Mouse (Mus musculus) forebrain, embryonic 10.5 days (tissue): ENCODE results near the gene Mphosph10. TPM values are rescaled to one million over a fixed set of nuclear protein-coding genes. Genes with fewer than 3 reads are reported as not detected.

Source experiments
- DNase-seq: peaks from one replicate; pipeline ENCODE4 v3.0.0-alpha.2; 2017; ENCODE audit warnings: low spot score; ENCODE audit errors: extremely low spot score
- H3K27ac ChIP-seq: fragments of 300-500 bp; sonication (generic); 2 replicates; pipeline ENCODE4 v1.5.1; 2016; ENCODE audit warnings: mild to moderate bottlenecking
- H3K27me3 ChIP-seq: fragments of 300-500 bp; sonication (generic); 2 replicates; pipeline ENCODE4 v1.6.1; 2016; ENCODE audit warnings: mild to moderate bottlenecking; ENCODE audit not compliant: poor library complexity, severe bottlenecking
- H3K36me3 ChIP-seq: fragments of 300-500 bp; sonication (generic); replicated peaks from 2 replicates; pipeline ENCODE4 v1.6.1; 2016; ENCODE audit warnings: mild to moderate bottlenecking, moderate library complexity
- H3K4me1 ChIP-seq: fragments of 300-500 bp; sonication (generic); 2 replicates; pipeline ENCODE4 v1.6.1; 2016
- H3K4me3 ChIP-seq: fragments of 300-500 bp; sonication (generic); 2 replicates; pipeline ENCODE4 v1.5.1; 2016; ENCODE audit warnings: mild to moderate bottlenecking, moderate library complexity
- H3K9me3 ChIP-seq: fragments of 300-500 bp; sonication (generic); 2 replicates; pipeline ENCODE4 v1.6.1; 2016; ENCODE audit warnings: mild to moderate bottlenecking, moderate library complexity
- WGBS: fragments of 180-500 bp; shearing (Covaris S2); methylation state at CpG from one replicate; pipeline ENCODE4 v1.1.7; 2016; 5-methylcytosine and 5-hydroxymethylcytosine counted together
- polyA plus RNA-seq: library from polyadenylated mRNA; unstranded; fragments of >200 nt; fragmentation: Nextera tagmentation; extraction: Ambion mirVana; gene quantifications from 2 replicates; pipeline ENCODE4 v1.2.1, GENCODE M21; 2016

Mphosph10 gene
- polyA plus RNA-seq, 1 experiment from 2014 or later = 58.8 TPM

DNA sequence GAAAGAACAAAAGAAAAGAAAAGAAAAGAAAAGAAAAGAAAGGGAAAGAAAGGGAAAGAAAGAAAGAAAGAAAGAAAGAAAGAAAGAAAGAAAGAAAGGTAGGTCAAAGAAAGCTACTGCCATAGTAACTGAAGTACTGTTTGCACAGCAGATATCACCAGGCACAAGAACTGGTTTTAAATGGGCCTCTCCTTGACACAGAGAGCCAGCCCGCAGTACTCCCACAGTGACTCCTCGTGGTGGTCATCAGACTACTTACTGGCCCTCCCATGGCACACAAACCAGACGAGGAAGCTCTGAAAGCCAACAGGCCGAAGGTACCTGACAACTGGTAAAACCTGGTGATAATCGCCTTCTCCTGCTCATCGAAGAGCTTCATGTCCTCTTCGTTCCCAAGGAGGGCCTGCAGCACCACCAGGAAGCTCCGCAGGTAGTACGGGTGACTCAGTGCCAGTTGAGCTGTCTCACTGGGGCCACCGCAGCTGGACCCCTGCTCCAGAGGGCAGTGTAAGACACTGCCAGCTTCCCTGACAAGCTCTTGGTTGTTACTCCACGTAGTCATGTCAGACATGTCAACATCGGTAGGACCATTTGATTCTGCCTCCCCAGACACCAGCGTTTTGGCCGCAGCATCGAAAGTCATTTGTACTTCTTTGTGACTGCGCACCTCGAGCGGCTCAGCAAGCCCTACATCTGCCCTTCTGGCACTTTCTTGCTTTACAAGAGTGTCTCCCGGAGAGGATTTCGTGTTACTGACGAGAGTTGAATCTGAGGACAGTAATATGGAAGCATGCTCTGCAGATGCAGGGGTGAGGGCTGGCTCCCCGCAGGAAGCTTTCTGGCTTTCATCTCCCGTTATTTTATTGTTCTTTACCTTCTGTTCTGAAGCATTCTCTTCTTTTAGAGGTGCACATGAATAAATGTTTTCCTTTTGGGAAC, 19.9 kb downstream of the Mphosph10 start:
- Histone ChIP-seq H3K36me3 (peaks cover 71% of the 10 kb centered on the region), H3K27me3 (no peaks in the 10 kb centered on the region), H3K4me3 (peak overlapping the region; percentile 72; the same call in 1 of the 2 replicates), H3K4me1 (peaks cover 14% of the 10 kb centered on the region), H3K27ac (no peak overlapping the region), H3K9me3 (no peaks in the 10 kb centered on the region)
- DNase-seq = no peak
- WGBS = 91% methylated on average over 23 of the region's 23 CpGs

DNA sequence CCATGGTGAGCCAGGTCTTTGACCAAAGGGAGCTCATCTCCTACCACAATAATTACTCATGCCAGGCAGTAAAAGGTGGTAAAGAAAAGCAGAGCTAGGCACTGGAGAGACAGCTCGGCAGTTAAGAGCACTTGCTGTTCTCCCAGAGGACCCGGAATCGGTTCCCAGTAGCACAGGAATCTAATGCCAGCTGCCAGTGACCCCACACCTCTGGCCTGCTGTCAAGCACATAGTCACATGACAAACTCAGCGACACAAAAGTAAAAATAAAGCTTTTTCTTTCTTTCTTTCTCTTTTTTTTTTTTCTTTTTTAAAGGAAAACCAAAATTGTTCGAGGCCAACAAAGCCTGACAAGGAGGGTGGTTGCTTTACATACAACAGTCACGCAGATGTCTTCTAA, 22.2 kb downstream of the Mphosph10 start:
- no peak overlapping the region for H3K4me3 ChIP-seq
- no peak for DNase-seq
- no peaks in the 10 kb centered on the region for H3K9me3 ChIP-seq
- H3K27me3 ChIP-seq = no peaks in the 10 kb centered on the region
- peaks cover 14% of the 10 kb centered on the region for H3K4me1 ChIP-seq
- H3K36me3 ChIP-seq = peaks cover 70% of the 10 kb centered on the region
- WGBS = 97% methylated on average over 6 of the region's 6 CpGs
- H3K27ac ChIP-seq = no peak overlapping the region

DNA sequence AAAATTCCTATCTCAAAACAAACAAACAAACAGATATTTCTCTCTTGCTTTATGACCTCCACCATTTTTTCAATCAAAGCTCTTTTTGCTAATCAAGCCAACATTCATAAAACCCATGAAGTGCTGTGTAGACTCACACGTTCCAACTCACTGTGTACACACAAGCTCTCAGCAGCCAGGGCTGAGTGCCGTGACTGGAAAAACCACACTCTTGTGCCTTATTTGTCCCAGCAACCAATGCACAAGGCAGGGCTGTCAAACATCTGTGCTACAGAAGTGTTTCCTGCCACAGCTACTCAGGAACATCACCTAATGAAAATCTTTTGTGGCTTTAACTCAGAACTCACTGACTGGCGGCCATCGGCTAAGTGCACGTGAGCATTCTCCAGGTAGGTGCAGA, 26.2 kb downstream of the Mphosph10 start:
- no peaks in the 10 kb centered on the region for H3K27me3 ChIP-seq
- no peak overlapping the region for H3K4me3 ChIP-seq
- no peak overlapping the region for H3K27ac ChIP-seq
- no peak for DNase-seq
- H3K36me3 ChIP-seq = peaks cover 96% of the 10 kb centered on the region
- WGBS = 97% methylated on average over 5 of the region's 5 CpGs
- H3K4me1 ChIP-seq = 0 out of 2 replicates have a peak, but pooled peaks cover under 1% of the 10 kb centered on the region
- no peaks in the 10 kb centered on the region for H3K9me3 ChIP-seq

DNA sequence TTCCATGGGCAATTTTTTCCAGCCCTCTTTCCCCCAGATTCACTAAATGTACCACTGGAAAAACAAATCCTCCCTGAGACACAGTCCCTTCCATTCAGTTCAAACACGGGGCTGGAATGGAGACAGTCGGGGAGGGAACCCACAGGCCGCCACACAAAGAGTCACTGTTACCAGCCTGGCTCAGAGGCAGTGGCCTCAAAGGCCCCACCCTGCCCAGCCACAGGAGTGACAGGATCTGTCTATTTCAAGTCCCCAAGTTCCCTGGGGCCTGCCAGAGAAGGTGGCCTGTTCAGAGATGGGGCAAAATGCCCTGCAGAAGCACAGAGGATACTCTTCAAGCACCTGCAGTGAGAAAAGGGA, 31.5 kb downstream of the Mphosph10 start:
- peaks cover 90% of the 10 kb centered on the region for H3K36me3 ChIP-seq
- H3K9me3 ChIP-seq = no peaks in the 10 kb centered on the region
- H3K4me1 ChIP-seq = 0 out of 2 replicates have a peak, but pooled peaks cover 4% of the 10 kb centered on the region
- no peaks in the 10 kb centered on the region for H3K27me3 ChIP-seq
- no peak overlapping the region for H3K4me3 ChIP-seq
- 53% methylated on average over 3 of the region's 3 CpGs for WGBS
- H3K27ac ChIP-seq = no peak overlapping the region
- no peak for DNase-seq

DNA sequence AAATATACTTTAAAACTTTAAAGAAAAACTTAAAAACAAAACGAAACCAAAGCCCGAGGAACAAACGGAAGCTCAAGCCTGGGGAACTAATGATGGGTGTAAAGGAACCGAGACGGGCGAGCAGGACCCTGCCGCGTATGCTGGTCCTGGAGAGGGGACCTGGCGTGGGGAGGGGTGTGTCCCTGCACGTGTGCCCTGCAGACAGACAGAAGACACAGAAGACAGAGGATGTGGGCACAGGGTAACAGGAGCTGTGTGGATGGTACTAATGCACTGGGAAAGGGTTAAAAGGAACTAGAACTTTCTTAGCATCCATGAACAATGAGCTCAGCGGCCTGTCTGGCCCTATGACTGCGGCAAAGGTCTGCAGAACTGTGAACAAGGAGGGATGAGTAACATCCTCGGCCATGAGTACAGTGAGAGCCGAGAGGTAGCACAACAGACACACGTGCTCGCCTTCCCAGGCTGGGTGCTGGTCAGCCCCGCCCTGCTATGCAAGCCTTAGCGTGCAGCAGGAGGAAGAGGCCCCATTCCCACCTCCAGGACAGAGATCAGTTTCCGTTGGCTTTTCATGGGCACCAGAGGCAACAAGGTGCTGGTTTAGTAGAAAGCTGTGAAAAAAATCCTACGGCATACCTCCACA, 32.0 kb downstream of the Mphosph10 start:
- 0 out of 2 replicates have a peak, but pooled peaks cover 4% of the 10 kb centered on the region for H3K4me1 ChIP-seq
- no peaks in the 10 kb centered on the region for H3K9me3 ChIP-seq
- WGBS = 90% methylated on average over 20 of the region's 20 CpGs
- no peak overlapping the region for H3K4me3 ChIP-seq
- H3K27ac ChIP-seq = no peak overlapping the region
- peaks cover 91% of the 10 kb centered on the region for H3K36me3 ChIP-seq
- H3K27me3 ChIP-seq = no peaks in the 10 kb centered on the region
- DNase-seq = no peak

DNA sequence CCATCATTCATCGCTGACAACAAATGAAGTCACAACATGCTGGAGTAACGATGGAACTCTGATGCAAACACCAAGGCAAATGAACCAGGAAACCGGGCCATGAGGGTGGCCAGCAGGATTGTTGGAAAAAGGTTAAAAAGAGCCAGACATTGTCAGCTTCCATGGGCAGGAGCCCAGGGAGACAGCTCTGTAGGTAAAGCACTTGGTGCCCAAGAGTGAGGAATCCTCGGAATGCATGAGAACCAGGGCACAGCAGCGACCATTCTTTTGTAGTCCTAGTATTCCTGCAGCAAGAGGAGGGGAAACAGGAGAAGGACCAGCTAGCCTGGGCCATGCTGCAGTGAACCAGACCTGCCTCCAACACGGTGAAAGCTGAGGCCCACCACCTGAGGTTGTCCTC, 33.4 kb downstream of the Mphosph10 start:
- no peak overlapping the region for H3K27ac ChIP-seq
- H3K4me3 ChIP-seq = no peak overlapping the region
- H3K27me3 ChIP-seq = no peaks in the 10 kb centered on the region
- peaks cover 89% of the 10 kb centered on the region for H3K36me3 ChIP-seq
- DNase-seq = no peak
- H3K4me1 ChIP-seq = peaks cover 16% of the 10 kb centered on the region
- no peaks in the 10 kb centered on the region for H3K9me3 ChIP-seq
- WGBS = 94% methylated on average over 6 of the region's 6 CpGs

DNA sequence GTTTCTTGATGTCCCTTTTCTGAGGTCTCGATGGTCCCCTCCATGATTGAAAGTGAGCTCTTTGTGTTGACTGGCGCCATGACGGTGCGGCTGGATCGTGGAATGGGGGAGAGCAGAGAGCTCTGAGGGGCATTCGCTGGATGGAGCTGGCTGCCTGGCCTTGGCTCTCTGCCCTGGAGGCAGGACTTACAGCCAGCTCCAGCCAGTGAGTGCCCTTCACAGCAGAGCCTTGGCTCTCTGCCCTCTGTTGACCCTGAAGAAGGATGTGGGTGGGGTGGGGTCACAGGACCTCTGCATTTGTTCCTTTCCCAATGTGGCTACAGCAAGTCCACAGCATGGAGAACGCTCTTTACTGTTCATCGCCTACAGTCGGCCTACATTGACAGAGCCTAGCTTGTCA, 34.7 kb downstream of the Mphosph10 start:
- Histone ChIP-seq H3K9me3 (no peaks in the 10 kb centered on the region), H3K27me3 (no peaks in the 10 kb centered on the region), H3K4me3 (no peak overlapping the region), H3K36me3 (peaks cover 89% of the 10 kb centered on the region), H3K4me1 (peaks cover 16% of the 10 kb centered on the region), H3K27ac (no peak overlapping the region)
- WGBS = 92% methylated on average over 9 of the region's 9 CpGs
- DNase-seq = no peak

DNA sequence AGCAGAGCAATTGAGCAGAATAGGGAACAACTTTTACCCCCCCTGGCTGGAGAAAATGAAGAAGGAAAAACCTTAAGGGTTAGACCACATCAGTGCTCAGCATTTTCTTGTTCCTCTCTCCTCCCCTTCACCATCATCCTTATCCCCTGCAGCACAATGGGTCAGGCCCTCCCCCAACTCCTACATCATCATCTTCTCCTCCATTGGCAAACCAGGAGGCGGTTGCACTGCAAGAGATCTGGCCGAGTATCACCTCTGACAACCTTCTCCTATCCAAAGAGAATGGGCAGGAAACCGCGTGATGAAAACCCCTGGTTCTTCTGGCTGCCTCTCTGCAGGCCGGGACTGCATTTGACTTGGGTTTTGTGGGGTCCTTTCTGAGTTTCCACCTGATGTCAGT, 35.4 kb downstream of the Mphosph10 start:
- 93% methylated on average over 5 of the region's 5 CpGs for WGBS
- H3K4me1 ChIP-seq = peaks cover 16% of the 10 kb centered on the region
- no peak overlapping the region for H3K27ac ChIP-seq
- no peaks in the 10 kb centered on the region for H3K9me3 ChIP-seq
- no peaks in the 10 kb centered on the region for H3K27me3 ChIP-seq
- H3K4me3 ChIP-seq = no peak overlapping the region
- peaks cover 87% of the 10 kb centered on the region for H3K36me3 ChIP-seq
- no peak for DNase-seq

DNA sequence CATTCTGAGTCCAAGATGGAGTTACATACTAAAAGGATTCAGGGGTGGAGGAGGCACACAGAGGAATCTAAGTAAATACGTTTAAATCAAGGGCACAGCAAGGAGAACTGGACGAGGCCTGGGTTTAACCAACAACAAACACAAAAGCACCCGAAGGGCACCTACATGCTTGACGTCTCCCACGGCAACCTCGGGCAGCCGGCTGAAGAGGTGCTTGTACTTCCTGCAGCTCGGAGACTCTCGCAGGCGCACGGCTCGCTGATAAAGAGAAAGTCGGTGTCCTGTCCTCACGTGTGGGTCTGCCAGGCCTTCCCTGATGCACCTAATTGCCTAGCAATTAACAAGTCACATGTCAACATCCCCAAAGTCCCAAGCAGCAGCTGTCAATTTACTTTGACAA, 37.9 kb downstream of the Mphosph10 start:
- DNase-seq = no peak
- no peaks in the 10 kb centered on the region for H3K27me3 ChIP-seq
- H3K9me3 ChIP-seq = no peaks in the 10 kb centered on the region
- 0 out of 2 replicates have a peak overlapping the region, but pooled peaks have one; percentile 25 for H3K27ac ChIP-seq
- no peak overlapping the region for H3K4me3 ChIP-seq
- H3K36me3 ChIP-seq = peaks cover 86% of the 10 kb centered on the region
- WGBS = 70% methylated on average over 14 of the region's 14 CpGs
- peaks cover 19% of the 10 kb centered on the region for H3K4me1 ChIP-seq

DNA sequence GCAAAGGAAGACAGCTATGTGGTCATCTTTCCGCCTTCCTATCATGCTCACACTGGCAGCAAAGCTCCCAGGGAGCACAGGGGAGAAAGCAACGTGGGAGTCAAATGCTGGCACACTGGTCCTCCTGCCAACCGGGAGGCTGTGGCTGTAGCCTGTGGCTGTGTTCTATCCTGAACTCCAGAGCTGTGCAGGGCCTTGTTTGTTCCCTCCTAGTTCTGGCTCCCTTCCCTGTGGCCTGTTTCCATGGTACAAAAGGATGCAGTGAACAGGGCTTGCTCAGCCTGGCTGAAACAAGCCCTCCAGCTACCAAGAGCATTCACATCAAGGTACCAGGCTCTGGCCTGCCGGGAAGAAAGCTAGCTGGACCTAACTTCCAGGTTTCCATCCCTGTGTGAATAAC, 41.0 kb downstream of the Mphosph10 start:
- H3K27ac ChIP-seq = no peak overlapping the region
- peaks cover 85% of the 10 kb centered on the region for H3K36me3 ChIP-seq
- H3K4me1 ChIP-seq = peaks cover 19% of the 10 kb centered on the region
- no peak for DNase-seq
- H3K9me3 ChIP-seq = no peaks in the 10 kb centered on the region
- WGBS = 86% methylated on average over 4 of the region's 4 CpGs
- no peak overlapping the region for H3K4me3 ChIP-seq
- H3K27me3 ChIP-seq = no peaks in the 10 kb centered on the region

DNA sequence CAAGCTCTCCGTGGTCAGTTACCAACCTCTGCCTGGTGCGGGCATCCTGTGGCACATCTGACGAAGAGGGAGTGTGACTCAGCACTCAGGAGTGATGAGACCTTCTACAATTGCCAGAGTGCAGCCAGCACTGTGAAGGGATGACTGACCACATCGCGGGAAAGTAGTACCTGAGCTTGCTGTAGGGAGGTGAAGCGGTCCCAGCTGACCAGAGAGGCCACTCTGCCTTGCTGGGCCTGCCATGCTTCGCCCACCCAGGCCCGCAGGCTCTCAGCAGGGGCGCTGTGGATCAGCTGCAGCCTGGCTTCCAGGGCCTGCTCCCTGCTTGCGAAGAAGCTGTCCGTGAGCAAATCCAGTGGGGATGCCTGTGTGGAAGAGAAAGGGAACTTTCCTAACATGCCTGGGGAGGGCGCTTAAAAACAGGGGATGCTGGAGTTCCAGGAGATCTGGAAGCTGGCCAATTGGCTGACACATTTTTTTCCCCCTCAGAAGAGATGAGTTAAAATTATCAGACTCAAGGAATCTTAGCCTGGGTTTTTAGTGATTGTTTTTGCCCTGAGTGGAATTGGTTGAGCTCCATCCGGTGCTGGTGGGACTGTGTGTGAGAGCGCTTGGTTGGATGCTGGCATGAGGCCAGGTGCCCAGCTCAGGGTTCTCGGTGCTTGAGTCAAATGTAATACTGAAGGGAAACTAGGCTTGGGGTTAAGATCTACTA, 42.8 kb downstream of the Mphosph10 start:
- DNase-seq = no peak
- Histone ChIP-seq H3K4me3 (no peak overlapping the region), H3K9me3 (no peaks in the 10 kb centered on the region), H3K27ac (no peak overlapping the region), H3K27me3 (no peaks in the 10 kb centered on the region), H3K36me3 (peaks cover 78% of the 10 kb centered on the region), H3K4me1 (peaks cover 13% of the 10 kb centered on the region)
- WGBS = 91% methylated on average over 15 of the region's 15 CpGs

DNA sequence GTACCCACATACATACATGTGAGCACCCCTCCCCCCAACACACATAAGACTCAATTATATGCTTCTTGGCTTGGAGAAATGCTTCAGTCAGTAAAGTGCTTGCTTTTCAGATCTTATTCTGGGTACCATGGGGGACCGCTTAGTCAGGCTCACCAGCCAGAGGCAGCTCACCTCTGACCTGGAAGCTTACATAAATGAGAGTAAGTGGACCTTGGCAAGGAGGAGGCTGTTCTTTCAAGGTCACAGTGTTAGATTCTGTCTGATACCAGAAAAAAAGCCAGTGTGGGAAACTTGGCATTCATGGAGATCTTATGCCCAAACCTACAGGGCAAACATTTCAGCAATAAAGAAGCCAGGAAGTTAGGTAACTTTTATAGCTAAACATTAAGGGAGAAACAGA, 44.3 kb downstream of the Mphosph10 start:
- H3K27me3 ChIP-seq = no peaks in the 10 kb centered on the region
- H3K4me1 ChIP-seq = peaks cover 7% of the 10 kb centered on the region; the same call in 1 of the 2 replicates
- no peak overlapping the region for H3K4me3 ChIP-seq
- H3K9me3 ChIP-seq = no peaks in the 10 kb centered on the region
- no peak overlapping the region for H3K27ac ChIP-seq
- 88% methylated on average over 1 of the region's 1 CpGs for WGBS
- H3K36me3 ChIP-seq = peaks cover 64% of the 10 kb centered on the region
- no peak for DNase-seq
